Mouse (Mus musculus) right cerebral cortex, postnatal 10 days (tissue): ENCODE measurements around the gene Pcsk2.

ENCODE experiments used
- DNase-seq, 2 experiments: peaks; one replicate each; pipeline ENCODE4 v3.0.0; 2021; ENCODE audit warnings: low spot score in 2 of 2

Pcsk2 gene

GRCm38 (mm10) chr2:143732501-143732900 lies 186.5 kb downstream of the Pcsk2 start:
- peak in 1 of 2 experiments; percentile 18 for DNase-seq

- DNase-seq = no peak
Observed at GRCm38 (mm10) chr2:143735442-143735841, 189.5 kb downstream of the Pcsk2 start.

- DNase-seq = peak in 1 of 2 experiments; percentile 20
Observed at GRCm38 (mm10) chr2:143739475-143740226, 193.7 kb downstream of the Pcsk2 start.

GRCm38 (mm10) chr2:143742436-143742835 lies 196.5 kb downstream of the Pcsk2 start:
- peak in 1 of 2 experiments; percentile 6 for DNase-seq

GRCm38 (mm10) chr2:143743081-143743480 lies 197.1 kb downstream of the Pcsk2 start:
- DNase-seq = no peak

- DNase-seq = no peak
Observed at GRCm38 (mm10) chr2:143752051-143752788, 206.3 kb downstream of the Pcsk2 start.

GRCm38 (mm10) chr2:143776448-143776847 lies 230.5 kb downstream of the Pcsk2 start:
- DNase-seq = peak; percentile 54 to 67

- peak in 1 of 2 experiments; percentile 4 for DNase-seq
Observed at GRCm38 (mm10) chr2:143780310-143780709, 234.4 kb downstream of the Pcsk2 start.

- DNase-seq = no peak
Observed at GRCm38 (mm10) chr2:143789911-143790310, 244.0 kb downstream of the Pcsk2 start.

- peak in 1 of 2 experiments; percentile 42 for DNase-seq
Observed at GRCm38 (mm10) chr2:143795858-143796257, 249.9 kb downstream of the Pcsk2 start.

- no peak for DNase-seq
Observed at GRCm38 (mm10) chr2:143796335-143797013, 250.5 kb downstream of the Pcsk2 start.

GRCm38 (mm10) chr2:143801097-143801496 lies 255.1 kb downstream of the Pcsk2 start:
- no peak for DNase-seq

GRCm38 (mm10) chr2:143806140-143806923 lies 260.4 kb downstream of the Pcsk2 start:
- DNase-seq = no peak

- DNase-seq = no peak
Observed at GRCm38 (mm10) chr2:143806924-143807664, 261.1 kb downstream of the Pcsk2 start.

GRCm38 (mm10) chr2:143808789-143809188 lies 262.8 kb downstream of the Pcsk2 start:
- DNase-seq = no peak

GRCm38 (mm10) chr2:143812262-143812661 lies 266.3 kb downstream of the Pcsk2 start:
- DNase-seq = no peak

GRCm38 (mm10) chr2:143813461-143813860 lies 267.5 kb downstream of the Pcsk2 start:
- no peak for DNase-seq

- no peak for DNase-seq
Observed at GRCm38 (mm10) chr2:143831645-143832044, 285.7 kb downstream of the Pcsk2 start.

- no peak for DNase-seq
Observed at GRCm38 (mm10) chr2:143832721-143833120, 286.8 kb downstream of the Pcsk2 start.

- no peak for DNase-seq
Observed at GRCm38 (mm10) chr2:143834082-143834481, 288.1 kb downstream of the Pcsk2 start.

GRCm38 (mm10) chr2:143835820-143836219 lies 289.9 kb downstream of the Pcsk2 start:
- DNase-seq = no peak
